Mouse (Mus musculus): ENCODE measurements around the gene Saa4.
"Not testable (repeated sequence)": the region's sequence is repeated elsewhere in the genome, so short reads cannot be mapped to it uniquely, and the experiment has no call there.

The Saa4 gene

DNA sequence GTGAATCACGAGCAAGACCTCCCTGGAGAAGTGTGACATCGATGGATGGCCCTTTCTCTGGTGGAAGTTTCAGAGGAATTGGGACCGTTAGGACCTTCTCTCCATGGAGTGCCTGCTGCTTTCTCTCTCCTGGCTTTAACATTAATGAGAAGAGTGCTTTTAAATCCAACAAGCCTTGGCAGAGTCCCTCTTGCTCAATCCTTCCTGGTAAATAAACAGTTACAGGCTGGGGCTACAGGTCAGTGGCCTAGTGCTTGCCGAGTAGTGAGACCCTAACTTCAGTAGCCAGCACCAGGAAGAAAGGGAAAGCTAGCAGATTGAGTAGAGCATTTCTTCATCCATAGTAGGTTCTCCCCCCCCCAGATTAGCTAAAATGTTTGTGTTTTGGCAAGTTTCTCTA lies at the start of gene Saa4:
Gene Saa4, minus strand, starts transcription at position 146 of the 400 bp plus-strand sequence.
- no peak for DNase-seq

DNA sequence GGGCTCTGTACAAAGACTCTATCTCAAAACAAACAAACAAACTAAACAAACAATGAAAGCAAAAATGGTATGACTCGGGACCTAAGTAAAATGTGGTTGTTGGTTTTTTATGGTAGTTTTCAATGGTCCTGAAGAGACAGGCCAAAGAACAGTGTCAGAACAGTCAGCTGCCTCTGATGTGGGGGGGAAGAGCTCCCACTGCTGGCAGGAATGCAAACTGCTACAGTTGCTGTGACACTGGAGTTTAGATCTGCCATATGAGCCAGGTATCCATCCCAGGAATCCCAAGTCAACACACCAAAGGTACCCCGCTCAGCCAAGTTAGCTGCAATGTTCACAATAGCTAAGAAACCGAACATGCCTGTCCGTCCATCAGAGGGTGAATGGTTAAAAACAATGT lies 38.3 kb upstream of the Saa4 start:
- DNase-seq = peak; percentile 69

DNA sequence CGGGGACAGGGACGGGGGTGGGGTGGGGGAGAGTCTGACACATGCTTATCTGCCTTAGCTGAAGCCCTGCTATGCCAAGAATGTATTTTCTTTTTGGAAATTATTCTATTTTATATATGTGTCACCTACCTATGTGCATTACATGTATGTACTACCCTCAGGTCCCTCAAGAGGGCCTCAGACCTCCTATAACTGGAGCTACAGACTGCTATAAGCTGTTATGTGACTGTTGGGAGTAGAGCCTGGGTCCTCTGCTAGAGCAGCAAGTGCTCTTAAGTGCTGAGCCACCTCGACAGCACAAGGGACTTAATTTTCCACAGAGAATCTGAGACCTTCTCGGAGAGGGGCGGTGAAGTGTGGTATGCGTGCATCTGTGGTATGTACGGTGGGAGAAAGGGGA lies 36.0 kb upstream of the Saa4 start:
- no peak for DNase-seq

DNA sequence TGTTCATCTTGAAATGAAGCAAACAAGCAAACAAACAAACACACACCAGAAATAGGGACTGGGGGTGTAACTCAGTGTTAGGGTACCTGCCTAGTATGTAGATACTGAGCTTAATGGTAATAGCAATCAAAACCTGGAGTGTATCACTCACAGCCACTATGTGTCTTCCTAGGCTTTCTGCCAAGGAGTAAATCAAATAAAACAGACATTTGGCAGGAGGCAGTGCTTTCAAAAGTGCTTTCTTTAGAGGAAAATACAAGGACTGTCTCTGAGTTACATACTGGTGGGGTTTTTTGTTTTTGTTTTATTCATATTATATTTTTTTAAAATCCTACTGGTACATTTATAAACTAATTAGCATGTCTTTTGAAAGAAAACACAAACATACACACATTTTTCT lies 35.0 kb upstream of the Saa4 start:
- no peak for DNase-seq

DNA sequence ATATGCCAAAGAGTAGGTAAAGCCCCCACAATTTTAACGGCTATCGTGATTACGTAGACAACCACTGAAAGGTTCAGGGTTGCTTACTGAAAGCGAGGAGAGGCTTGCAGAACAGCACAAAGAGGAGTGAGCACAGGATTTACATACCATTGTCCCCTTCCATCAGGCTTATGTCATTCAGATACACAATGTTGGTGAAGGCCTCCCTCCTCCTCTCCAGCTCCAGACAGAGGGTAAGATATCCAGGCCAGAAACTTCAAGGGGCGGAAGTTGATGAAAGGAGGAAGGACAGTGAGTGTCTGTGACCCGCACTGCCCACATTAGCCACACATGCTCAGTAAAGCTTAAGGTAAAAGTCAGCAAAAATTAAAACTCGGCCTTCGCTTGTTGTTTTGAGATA lies 32.3 kb upstream of the Saa4 start:
- no peak for DNase-seq

DNA sequence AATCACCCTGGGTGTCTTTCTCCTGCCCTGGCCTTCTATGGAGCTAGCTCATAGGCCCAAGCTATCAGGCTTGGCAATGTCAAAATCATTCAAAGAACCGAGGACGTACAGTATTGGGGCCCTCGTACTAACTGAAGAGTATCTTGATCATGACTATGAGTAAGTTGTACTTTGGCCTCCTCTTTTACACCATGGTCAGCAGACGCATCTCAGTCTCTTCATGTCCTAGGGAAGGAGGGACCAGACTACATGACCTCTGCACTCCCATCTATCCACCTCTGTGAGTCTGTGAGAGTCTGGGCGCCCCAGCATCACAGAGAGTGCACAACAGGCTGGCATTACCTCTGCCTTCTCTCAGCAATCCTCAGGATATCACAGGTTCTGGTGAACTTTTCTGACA lies 30.2 kb upstream of the Saa4 start:
- DNase-seq = no peak

DNA sequence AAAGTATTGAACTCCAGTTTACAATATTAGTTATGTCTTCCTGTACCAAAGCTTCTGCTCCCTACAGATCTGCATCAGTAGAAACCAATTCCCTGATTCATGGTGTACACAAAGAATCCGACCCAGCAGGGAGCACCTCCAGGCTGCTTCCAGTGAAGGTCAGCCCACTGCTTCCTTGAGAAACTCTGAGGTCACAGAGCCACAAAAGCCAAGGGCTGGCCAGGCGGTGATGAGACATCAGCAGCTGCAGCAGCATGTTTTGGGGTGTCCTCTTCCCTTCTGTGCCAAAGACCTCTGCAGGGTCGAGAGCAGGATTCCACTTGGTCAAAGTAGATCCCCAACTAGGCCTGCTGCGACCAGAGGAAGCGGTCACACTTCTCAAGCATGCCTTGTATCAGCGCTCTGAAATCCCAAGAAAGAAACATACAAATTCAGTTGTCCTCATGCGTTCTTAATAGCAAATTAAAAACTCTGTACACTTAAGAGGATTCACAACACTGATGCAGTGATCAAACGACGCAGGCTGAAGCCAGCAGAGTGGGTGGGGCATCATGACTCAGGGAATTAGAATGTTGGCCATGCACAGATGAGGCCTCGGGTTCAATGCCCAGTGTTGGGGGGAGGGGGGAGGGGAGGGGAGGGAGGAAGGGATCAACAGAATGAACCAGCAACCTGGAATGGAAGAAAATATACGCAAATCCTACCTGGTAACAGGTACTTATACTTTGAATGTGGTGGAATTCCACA lies 28.8 kb upstream of the Saa4 start:
- DNase-seq = no peak

DNA sequence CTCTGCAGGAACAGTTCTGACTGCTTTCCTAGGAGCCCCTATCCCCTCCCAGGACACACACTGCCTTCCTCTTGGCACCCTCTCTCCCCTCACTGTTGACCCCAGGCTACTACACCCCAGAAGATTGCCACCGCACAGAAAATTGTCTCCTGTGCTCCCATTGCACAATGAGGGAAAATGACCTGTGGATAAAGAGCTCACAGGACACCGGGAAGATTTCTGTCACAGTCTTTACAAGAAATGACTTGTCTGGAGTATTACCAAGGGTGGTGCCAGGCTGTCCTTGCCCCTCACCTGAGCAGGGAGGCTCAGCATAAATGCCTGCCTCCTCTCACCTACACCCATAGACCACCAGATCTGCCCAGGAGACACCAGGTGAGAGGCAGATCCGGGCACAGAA lies 19.1 kb upstream of the Saa4 start, which contains the start of gene Saa2:
Gene Saa2, plus strand, starts transcription at position 301 of the 400 bp plus-strand sequence.
- no peak for DNase-seq

DNA sequence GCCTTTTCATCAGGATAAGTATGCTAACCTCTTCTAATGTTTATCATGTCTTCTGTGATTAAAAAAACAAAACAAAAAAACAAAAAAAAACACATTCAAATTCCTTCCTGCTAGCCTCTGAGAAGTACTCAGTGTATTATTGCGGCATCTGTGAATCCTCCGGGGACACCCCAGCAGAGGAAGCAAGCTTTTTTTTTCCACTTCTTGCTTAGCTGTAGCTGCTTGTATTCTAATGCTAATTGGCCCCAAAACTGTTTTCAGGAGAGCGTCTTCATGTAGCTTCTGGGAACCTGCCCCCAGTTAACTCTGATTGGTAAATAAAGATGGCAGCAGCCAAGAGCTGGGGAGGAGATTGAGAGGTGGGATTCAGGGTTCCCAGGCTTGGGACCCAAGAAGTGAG lies 16.1 kb upstream of the Saa4 start:
- DNase-seq = no peak

DNA sequence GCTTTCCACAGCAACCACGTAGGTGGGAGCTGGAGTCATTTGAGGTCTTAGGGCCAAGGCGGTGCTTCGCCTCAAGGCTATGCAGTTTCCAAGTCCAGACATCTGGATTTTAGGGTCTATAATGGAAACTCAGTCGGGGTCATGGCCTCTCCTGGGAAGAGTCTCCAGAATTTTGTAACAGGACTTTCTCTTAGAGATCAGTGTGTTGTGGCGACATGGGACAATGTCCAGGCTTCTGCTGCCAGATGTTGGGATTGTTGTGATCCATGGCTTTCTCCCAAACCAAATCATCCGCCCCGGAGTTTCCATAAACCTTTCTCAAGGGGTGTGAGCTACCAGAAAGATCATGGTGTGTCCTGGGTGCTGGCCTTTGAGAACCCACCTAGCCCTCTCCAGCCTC lies 14.0 kb upstream of the Saa4 start:
- no peak for DNase-seq

DNA sequence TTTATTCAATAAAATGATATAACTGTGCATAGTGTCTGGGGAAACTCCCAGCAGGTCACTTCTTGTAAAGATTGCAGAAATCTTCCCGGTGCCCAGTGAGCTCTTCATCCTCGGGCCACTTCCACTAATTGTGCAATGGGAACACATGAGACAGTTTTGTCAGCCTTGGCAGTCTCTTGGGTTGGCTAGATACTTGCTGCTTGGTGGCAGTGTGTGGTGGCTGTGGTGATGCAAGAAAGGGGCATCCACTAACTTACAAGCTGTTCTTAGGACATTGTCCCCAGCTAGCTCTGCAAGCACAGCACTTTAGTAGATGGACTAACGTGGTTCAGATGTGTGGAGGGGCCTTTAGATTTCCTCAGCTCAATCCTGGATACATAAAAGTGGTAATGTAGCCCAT lies 13.4 kb upstream of the Saa4 start:
- DNase-seq = no peak

DNA sequence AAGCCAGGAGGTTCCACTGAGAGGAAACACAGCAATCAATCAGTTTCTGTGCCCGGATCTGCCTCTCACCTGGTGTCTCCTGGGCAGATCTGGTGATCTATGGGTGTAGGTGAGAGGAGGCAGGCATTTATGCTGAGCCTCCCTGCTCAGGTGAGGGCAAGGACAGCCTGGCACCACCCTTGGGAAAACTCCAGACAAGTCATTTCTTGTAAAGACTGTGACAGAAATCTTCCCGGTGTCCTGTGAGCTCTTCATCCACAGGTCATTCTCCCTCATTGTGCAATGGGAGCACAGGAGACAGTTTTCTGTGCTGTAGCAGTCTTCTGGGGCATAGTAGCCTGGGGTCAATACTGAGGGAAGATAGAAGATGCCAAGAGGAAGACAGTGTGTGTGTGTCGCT lies 10.5 kb upstream of the Saa4 start, which contains the start of gene Saa1:
Gene Saa1, minus strand, starts transcription at position 101 of the 400 bp plus-strand sequence.
- not testable (repeated sequence) for DNase-seq

DNA sequence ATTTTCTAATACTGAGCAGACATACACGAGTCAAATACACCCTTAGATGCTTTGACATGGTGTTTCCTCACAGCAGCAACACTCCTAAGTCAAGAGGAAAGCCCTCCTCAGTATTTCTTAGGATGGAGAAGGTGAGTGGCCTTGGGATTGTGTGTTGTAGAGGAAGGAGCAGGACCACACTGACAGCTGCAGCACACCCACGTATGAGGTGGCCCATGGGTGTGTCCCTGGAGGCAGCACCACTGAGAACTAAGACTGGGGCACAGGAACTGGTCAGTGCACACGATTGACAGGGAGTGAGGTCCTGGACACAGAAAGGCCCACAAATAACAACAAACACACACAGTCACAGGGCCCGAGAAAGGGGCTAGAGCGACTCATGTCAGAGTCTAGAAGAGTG lies 7.6 kb upstream of the Saa4 start:
- DNase-seq = not testable (repeated sequence)

DNA sequence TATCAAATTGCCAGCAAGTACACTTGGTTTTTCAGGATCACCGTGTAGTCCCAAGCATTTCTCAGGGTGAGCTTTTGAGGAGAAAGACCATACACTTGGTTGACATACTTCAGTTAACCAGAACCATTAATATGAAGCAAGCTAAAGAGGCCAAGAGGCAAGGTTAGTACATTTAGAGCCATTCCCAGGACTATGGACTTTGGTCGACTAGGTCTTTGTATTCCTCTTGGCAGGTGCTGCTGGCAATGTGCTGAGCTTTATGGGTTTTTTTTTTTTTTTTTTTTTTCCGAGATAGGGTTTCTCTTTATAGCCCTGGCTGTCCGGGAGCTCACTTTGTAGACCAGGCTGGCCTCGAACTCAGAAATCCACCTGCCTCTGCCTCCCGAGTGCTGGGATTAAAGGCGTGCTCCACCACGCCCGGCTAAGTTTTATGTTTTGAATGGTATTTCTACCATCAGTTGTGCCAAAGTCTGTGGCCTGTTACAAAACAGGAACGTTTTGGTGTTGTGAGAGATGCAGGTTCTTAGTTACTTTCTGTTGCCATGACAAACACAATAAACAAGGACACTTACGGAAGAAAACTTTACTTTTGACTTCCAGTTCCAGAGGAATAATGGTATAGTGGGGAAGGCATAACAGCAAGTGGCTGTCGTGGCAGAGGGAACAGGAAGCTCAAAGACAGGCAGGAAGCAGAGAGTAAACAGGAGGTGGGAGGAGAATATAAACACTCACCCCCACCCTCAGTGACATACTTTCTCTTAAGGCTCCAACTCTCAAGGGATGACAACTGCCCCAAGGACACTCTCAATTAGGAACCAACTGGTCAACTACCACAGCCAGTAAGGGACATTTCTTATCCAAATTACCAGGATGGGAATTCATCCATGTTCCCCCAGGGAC lies 6.4 kb upstream of the Saa4 start:
- peak; percentile 84 for DNase-seq

DNA sequence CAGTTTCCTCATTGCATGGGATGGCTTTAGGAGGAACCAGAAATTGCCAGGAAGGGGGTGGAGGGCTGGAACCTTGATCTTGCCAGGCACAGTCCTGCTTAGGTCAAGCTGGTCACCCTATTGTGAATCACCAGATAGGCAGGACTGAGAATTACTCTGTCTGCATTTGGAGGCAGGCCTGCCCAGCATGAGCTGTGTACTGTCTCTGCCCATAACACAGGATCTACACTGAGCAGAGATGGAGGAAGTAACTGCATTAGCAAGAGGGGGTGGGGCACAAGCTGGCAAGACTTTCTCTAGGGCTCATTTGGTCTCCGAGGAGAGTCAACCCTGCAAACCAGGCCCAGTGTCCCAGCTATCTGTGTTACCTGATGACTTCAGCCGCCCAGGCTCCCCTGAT lies 2.6 kb upstream of the Saa4 start:
- DNase-seq = no peak

DNA sequence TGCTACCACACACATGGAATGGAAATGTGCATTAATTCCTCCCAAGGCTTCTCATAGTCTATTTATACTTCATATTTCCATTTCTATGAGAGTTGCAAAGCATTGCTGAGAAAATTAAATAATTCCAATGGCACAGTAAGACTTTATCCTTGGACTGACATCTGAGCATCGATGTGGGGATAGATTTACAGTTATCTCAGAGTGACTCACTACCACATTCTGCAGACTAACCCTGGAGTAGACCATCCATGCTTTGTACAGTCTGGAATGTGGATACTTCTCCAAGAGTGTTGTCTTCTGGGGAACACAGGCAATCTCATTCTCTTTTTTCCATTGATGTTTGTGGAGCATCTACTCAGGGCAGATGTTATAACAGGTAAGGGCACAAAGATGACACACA lies 4.8 kb downstream of the Saa4 start:
- no peak for DNase-seq

DNA sequence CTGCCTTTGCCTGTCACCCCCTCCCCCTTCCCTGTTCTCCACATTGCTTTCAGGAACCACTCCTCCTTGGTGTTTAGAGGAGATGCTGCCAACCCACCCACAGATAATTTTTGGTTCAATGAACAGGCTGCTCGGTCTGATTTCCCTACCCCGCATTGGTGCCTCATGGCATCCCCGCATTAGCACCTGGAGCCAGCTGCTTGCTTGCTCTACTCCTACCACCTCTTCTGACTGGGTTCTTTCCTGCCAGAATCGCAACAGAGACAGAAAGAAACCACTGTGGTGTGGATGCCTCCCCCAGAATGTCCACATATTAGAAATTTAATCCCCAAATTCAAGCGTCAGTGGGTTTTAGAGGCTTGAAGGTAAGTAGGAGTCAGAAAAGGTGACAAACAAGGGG lies 8.0 kb downstream of the Saa4 start:
- no peak for DNase-seq

DNA sequence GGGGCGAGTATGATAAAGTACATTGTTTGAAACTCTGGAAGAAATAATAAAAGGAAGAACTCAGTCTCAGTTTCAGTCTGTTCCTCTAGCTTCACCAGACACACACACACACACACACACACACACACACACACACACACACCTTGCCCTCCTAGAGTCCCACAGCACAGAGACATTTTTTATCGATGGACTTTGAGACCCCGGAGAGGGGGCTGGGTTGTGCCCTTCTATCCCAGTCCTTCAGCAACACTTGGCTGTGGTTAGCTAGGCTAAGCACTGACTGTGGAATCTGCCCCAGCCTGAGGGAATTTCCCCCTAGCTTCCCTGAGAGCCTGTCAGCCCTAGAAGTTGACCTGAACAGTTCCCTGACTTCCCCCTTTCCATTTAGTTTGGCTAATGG lies 8.6 kb downstream of the Saa4 start:
- peak; percentile 70 for DNase-seq

DNA sequence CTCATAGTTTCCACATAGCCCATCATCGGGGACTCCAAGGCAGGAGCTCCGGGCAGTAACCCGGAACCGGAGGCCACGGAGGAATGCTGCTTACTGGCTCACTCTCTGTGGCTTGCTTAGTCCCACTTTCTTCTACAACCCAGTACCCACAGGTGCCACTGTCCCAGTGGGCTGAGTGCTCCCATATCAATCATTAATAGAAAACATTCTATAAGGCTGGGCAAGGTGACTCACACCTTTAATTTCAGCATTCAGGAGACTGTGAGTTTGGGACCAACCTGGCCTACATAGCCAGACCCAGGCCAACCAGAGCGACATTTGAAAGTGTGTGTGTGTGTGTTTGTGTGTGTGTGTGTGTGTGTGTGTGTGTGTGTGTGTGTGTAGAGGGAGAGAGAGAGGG lies 9.0 kb downstream of the Saa4 start:
- no peak for DNase-seq

DNA sequence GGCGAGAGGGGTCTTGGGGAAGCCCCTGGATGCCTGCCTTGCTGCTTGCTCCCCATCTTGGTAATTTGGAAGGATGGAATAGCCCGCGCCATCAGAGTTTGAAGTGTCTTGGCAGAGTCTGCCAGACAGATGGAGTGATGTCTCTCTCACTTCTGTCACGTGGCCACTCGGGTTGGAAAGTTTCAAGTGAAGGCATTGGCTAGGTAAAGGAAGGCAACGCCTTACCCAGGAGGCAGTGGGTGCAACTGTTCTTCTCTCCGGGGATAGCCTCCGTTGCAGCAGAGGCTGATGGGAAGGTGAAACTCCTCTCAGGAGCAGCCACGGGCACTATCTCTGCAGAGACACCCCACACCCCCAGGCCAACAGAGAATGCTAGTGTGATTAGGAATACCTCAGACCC lies 11.9 kb downstream of the Saa4 start:
- DNase-seq = no peak

DNA sequence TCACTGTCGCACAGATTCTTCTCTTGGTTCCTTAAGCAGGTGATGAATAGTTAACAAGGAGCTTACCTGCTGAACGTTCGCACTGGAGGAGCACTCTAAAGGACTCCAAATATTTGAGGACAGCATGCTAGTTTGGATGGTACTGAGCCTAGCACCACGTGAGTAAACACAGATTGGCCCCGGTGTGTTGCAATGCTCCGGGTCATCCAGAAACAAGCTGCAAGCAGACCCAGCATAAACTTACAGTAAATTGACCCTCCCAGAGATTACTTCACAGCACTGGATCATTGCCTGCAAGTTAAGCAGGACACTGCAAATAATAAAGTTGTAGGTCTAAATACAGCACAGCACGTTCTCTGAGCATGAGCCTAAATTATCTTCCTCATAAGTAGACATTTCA lies 12.9 kb downstream of the Saa4 start:
- no peak for DNase-seq

DNA sequence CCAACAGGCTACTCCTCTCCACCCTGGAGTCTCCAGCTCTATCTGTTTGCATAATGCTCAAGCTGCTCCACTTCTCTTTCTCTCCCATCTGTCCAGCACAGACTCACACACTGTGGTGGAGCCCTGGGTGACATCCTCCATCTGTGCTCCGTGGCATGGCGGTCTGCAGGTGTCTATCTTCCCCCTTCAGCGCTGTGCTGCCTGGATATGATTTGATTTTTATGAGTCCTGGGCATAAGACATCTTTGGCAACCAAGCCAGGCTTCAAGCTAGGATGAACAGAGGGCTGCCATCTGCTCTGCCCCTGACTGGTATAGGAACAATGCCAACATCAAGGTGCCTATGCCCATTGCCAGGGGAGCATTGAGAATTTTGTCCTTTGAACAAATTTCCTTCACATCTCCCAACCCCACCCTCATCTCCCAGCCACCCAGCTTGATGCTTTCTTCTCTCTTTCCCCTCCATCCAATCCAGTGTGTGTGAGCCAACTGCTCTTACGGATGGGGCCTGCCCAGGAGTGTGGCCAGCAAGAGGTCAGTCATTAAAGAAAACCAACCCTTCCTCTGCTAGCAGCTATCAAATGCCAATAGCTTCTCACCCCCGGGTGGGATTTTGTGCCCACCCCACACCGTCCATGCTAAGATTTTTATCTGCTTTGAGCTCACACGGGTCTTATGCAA lies 13.7 kb downstream of the Saa4 start:
- DNase-seq = no peak

DNA sequence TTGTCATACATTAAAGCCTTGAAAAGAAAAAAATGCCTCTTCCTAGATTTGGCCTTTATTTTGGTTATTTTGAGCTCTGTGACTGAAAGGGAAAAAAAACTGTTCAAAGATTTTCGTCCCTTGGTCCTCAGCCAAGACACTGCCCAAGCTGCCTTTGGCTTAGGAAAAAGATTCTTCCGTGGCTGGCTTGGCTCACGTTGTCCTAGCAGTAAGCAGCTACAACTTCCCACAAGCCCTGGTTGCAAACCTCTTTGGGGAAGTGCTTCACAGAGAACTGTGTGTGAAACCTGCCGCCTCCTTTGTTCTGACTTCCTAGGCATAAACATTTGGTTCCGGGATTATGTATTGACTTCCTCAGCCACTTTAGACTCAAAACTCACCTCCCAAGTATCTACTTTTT lies 15.5 kb downstream of the Saa4 start:
- DNase-seq = peak; percentile 48

DNA sequence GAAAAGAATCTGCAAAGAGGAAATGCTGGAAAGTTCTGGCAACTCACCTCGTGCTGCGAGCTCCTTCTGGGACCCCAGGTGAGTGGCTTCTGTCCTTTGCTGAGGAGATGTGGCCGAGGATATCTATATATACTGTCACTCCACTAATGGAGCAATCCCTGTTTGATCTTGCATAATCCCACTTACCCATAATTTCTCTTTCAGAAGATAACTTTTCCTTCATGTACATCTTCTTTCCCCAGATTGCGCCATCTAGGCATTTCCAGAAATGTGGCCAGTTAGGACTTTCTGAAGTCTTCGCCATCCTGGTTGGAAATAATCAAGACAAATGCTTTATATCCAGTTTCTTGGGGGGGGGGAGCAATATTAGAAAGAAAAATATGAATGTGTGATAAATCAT lies 16.8 kb downstream of the Saa4 start, which contains the start of gene Saa3:
Gene Saa3, minus strand, starts transcription at position 101 of the 400 bp plus-strand sequence.
- DNase-seq = no peak
